Mouse (Mus musculus) spleen, adult 2 months (tissue): ENCODE data around the gene Tmem87b.

Source experiments
- CTCF ChIP-seq: fragments of 200-500 bp; IDR thresholded peaks from 2 replicates; pipeline ENCODE4 v1.5.1; 2011; ENCODE audit warnings: mild to moderate bottlenecking, inconsistent platforms; ENCODE audit not compliant: insufficient read depth, insufficient read length, insufficient replicate concordance; ENCODE audit errors: extremely low read depth
- POLR2A ChIP-seq: fragments of 200-500 bp; IDR thresholded peaks from 2 replicates; pipeline ENCODE4 v1.6.1; 2011; ENCODE audit warnings: low read depth, low read length, inconsistent platforms

DNA sequence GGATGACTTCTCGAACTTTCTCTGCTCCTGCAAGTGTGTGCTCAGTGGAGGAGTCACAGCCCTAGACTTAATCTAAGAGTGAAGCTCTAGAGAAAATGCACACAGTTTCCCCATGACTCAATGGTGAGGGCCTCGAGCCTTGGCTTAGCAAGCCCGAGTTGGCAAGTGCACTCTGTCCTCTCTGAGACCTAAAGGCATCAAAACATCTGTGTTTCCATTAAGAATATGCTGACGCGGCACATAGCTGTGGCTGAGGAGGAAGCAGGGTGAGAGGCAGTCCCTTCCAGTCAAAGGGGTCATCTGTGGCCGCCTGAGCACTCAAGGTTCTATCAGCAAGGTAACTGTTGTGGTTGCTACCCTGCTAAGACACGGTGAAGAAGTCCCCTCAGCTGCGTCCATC lies 53.7 kb downstream of the Tmem87b start:
- no peak for TF ChIP-seq CTCF
- no peak for TF ChIP-seq POLR2A
